ENCODE assay signal across 9 mouse cellular contexts in the genomic region with DNA sequence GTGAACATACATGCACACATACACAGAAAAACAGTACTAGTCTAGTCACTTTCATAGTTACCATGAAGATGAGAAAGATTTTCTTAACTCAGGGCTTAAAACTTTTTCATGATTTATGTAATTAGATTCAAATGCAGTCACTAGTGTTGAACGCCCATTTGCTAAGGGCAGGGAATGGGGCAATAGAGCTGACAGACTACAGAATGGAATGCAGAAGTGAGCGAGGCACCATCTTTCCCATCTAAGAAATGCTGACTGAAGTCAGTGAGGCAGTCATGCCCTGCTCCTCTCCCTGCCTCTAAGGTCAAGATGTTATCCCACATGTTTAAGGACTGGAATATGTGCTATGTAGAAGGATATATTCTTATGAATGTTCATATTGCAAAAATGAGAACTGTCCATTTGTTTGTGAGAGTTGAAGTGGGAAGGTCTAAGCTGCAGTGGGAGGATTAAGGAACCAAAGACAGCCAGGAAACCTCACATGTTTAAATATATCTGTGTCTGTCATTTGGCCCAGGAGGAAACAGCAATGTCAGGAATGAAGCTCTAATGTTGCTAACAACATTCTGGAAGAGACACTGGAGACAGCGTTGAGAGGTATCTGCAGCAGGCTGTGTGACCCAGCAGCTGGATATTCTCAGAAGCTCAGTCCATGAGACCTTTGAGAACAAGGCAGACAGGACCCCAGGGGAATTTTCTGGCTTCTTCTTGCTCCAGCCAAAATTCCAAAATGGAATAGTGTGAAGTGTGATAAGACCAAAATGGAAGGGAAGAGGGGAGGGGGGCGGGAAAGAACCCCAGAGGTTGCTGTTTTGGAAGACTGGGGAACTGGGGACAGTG.
A peak's percentile ranks its signal among the peaks of the same experiment; 100 is the strongest.
DNase-seq lines count a peak whose midpoint lies in the region; ATAC-seq and TF ChIP-seq lines count a peak whose summit lies in the region.
"Had no signal": no experiment of that assay in that cellular context is flagged by ENCODE, and none has a peak within 500 bp of the region (broad histone marks: within the 10 kb centered on the region; RNA-seq: fewer than 3 reads in every experiment).

No protein-coding gene starts in this region.

- peak; percentile 32 for DNase-seq in 3T3-L1 (ENCODE audit: low read depth, low spot score)
- DNase-seq in heart, adult 18-20 months: peak; percentile 71 to 81
- peak; percentile 48 for DNase-seq in kidney, adult 9 months
- DNase-seq in lung, postnatal 10 days: peak; percentile 70
- no peak for DNase-seq in adrenal gland, postnatal 10 days
- no peak for DNase-seq in left cerebral cortex, adult 18-20 months (ENCODE audit: low spot score in 2 of 2)
- DNase-seq in left cerebral cortex, adult 2 months (ENCODE audit: extremely low spot score in 1 of 2, low spot score in 2 of 2): no peak
- DNase-seq: adrenal gland, postnatal 25 days had no signal

- no peak overlapping the region for H3K27ac ChIP-seq in left cerebral cortex, adult 2 months

- no peak overlapping the region for H3K4me3 ChIP-seq in left cerebral cortex, adult 2 months

- intact Hi-C loops in left cerebral cortex, adult 2 months (cut with DNase I): no loop called here

- no peak for ATAC-seq in cerebellum, adult (ENCODE audit: insufficient number of reproducible peaks, low FRiP score, low TSS enrichment)

- TF ChIP-seq CTCF in left cerebral cortex, adult 2 months (IDR thresholded peaks at IDR 0.05): no peak

Comparison
In these comparisons a context has a peak if more than half of its experiments do, and no peak if none do; other contexts are left out.
1. DNase-seq: peak in 3T3-L1 (single experiment), heart, adult 18-20 months (2 of 2), kidney, adult 9 months (single experiment) and lung, postnatal 10 days (single experiment); none in adrenal gland, postnatal 10 days (single experiment), left cerebral cortex, adult 18-20 months (0 of 2) and left cerebral cortex, adult 2 months (0 of 2).